Mouse (Mus musculus): ENCODE data around the gene Wnt11. TPM values are rescaled to one million over a fixed set of nuclear protein-coding genes. Genes with fewer than 3 reads are reported as not detected.

The Wnt11 gene
- polyA plus RNA-seq, 1 experiment from 2014 or later, result 2.0 TPM

GRCm38 (mm10) chr7:98871882-98872281, 37.0 kb downstream of the Wnt11 start:
- 79% methylated on average over 12 of the region's 12 CpGs for WGBS
- no peaks in the 10 kb centered on the region for H3K9me3 ChIP-seq
- H3K27me3 ChIP-seq (replicated peaks; ENCODE audit: low read depth, poor library complexity, severe bottlenecking), result peaks cover 89% of the 10 kb centered on the region
- H3K36me3 ChIP-seq (replicated peaks), result no peaks in the 10 kb centered on the region
- H3K4me3 ChIP-seq, result no peak overlapping the region
- peaks cover 66% of the 10 kb centered on the region for H3K4me1 ChIP-seq
- DNase-seq (ENCODE audit: low spot score), result no peak
- no peak overlapping the region for H3K27ac ChIP-seq (replicated peaks)

- H3K4me1 ChIP-seq, result peaks cover 65% of the 10 kb centered on the region
- no peak for DNase-seq (ENCODE audit: low spot score)
- H3K4me3 ChIP-seq, result no peak overlapping the region
- H3K27me3 ChIP-seq (replicated peaks; ENCODE audit: low read depth, poor library complexity, severe bottlenecking), result peaks cover 85% of the 10 kb centered on the region
- H3K36me3 ChIP-seq (replicated peaks), result no peaks in the 10 kb centered on the region
- 77% methylated on average over 12 of the region's 12 CpGs for WGBS
- H3K9me3 ChIP-seq, result no peaks in the 10 kb centered on the region
- H3K27ac ChIP-seq (replicated peaks), result no peak overlapping the region
Observed at GRCm38 (mm10) chr7:98873316-98873715, 38.4 kb downstream of the Wnt11 start.

- Histone ChIP-seq H3K4me3 (no peak overlapping the region), H3K27ac (replicated peaks) (no peak overlapping the region), H3K36me3 (replicated peaks) (no peaks in the 10 kb centered on the region), H3K27me3 (replicated peaks; ENCODE audit: low read depth, poor library complexity, severe bottlenecking) (peaks cover 79% of the 10 kb centered on the region), H3K9me3 (no peaks in the 10 kb centered on the region), H3K4me1 (peaks cover 59% of the 10 kb centered on the region)
- DNase-seq (ENCODE audit: low spot score), result no peak
- WGBS, result 63% methylated on average over 6 of the region's 6 CpGs
Observed at GRCm38 (mm10) chr7:98874411-98874951, 39.6 kb downstream of the Wnt11 start.

- DNase-seq (ENCODE audit: low spot score), result no peak
- peak overlapping the region; percentile 67; the same call in 1 of the 2 replicates for H3K27ac ChIP-seq (replicated peaks)
Observed at GRCm38 (mm10) chr7:98875390-98875990, 40.6 kb downstream of the Wnt11 start.

DNA sequence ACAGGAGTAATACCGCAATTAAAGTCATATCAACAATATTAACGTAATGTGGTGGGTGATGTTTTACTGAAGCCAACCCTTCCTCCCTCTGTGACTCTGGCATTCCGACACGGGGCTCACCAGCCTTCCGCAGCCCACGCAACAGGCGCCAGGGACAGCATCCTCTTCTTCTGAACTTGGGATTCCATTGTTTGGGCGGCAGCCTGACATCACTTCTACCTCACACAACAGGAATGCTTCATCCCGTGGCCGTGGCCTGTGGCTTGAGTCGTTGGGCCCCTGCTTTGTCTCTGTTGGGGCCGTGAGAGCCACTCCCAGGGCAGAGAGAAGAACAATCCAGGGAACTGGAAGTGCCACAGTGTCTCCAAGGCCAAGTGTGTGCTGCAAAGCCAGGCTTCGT, 41.2 kb downstream of the Wnt11 start:
- H3K27me3 ChIP-seq (replicated peaks; ENCODE audit: low read depth, poor library complexity, severe bottlenecking), result peaks cover 63% of the 10 kb centered on the region
- H3K4me3 ChIP-seq, result 0 out of 2 replicates have a peak overlapping the region, but pooled peaks have one; percentile 26
- peak overlapping the region; percentile 72 for H3K27ac ChIP-seq (replicated peaks)
- H3K36me3 ChIP-seq (replicated peaks), result no peaks in the 10 kb centered on the region
- no peaks in the 10 kb centered on the region for H3K9me3 ChIP-seq
- peaks cover 44% of the 10 kb centered on the region for H3K4me1 ChIP-seq
- DNase-seq (ENCODE audit: low spot score), result no peak
- 37% methylated on average over 13 of the region's 13 CpGs for WGBS

More at GRCm38 (mm10) chr7:98875390-98875990, 40.6 kb downstream of the Wnt11 start:
- peaks cover 50% of the 10 kb centered on the region for H3K4me1 ChIP-seq
- no peaks in the 10 kb centered on the region for H3K9me3 ChIP-seq
- H3K4me3 ChIP-seq, result no peak overlapping the region
- no peaks in the 10 kb centered on the region for H3K36me3 ChIP-seq (replicated peaks)
- peaks cover 69% of the 10 kb centered on the region for H3K27me3 ChIP-seq (replicated peaks; ENCODE audit: low read depth, poor library complexity, severe bottlenecking)
- WGBS, result 28% methylated on average over 13 of the region's 13 CpGs

- Histone ChIP-seq H3K9me3 (no peaks in the 10 kb centered on the region), H3K27me3 (replicated peaks; ENCODE audit: low read depth, poor library complexity, severe bottlenecking) (peaks cover 38% of the 10 kb centered on the region), H3K27ac (replicated peaks) (no peak overlapping the region), H3K4me3 (no peak overlapping the region), H3K36me3 (replicated peaks) (no peaks in the 10 kb centered on the region), H3K4me1 (peaks cover 35% of the 10 kb centered on the region)
- WGBS, result 96% methylated on average over 2 of the region's 2 CpGs
- DNase-seq (ENCODE audit: low spot score), result no peak
Observed at GRCm38 (mm10) chr7:98879176-98879575, 44.3 kb downstream of the Wnt11 start.

DNA sequence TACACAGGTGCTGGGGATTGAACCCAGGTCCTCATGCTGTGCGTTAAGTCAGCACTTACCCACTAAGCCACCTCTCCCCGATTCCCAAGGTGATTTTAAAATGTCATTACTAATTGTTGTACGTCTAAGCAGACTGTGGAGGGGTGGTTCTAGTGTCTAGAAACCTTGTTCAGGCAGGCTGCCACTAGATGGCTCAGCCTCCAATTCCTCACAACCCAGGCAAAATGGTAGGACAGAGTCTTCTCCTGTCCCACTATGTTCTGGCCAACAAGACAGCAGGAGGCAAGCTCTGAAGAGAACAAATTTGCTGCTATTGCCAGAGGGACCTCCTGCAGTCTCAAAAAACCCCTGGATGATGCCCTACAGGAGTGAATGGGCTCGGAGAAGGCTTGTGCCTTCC, 47.0 kb downstream of the Wnt11 start:
- Histone ChIP-seq H3K36me3 (replicated peaks) (no peaks in the 10 kb centered on the region), H3K27me3 (replicated peaks; ENCODE audit: low read depth, poor library complexity, severe bottlenecking) (peaks cover 14% of the 10 kb centered on the region), H3K9me3 (no peaks in the 10 kb centered on the region), H3K27ac (replicated peaks) (no peak overlapping the region), H3K4me3 (no peak overlapping the region), H3K4me1 (peaks cover 16% of the 10 kb centered on the region)
- no peak for DNase-seq (ENCODE audit: low spot score)
- WGBS, result 70% methylated on average over 4 of the region's 4 CpGs

GRCm38 (mm10) chr7:98887811-98888261, 52.9 kb downstream of the Wnt11 start:
- H3K27ac ChIP-seq (replicated peaks), result 0 out of 2 replicates have a peak overlapping the region, but pooled peaks have one; percentile 11
- no peaks in the 10 kb centered on the region for H3K9me3 ChIP-seq
- no peak overlapping the region for H3K4me3 ChIP-seq
- H3K36me3 ChIP-seq (replicated peaks), result peaks cover 7% of the 10 kb centered on the region; the same call in 1 of the 2 replicates
- peak; percentile 50 for DNase-seq (ENCODE audit: low spot score)
- 52% methylated on average over 22 of the region's 22 CpGs for WGBS
- H3K4me1 ChIP-seq, result peaks cover 27% of the 10 kb centered on the region
- peaks cover 6% of the 10 kb centered on the region for H3K27me3 ChIP-seq (replicated peaks; ENCODE audit: low read depth, poor library complexity, severe bottlenecking)

GRCm38 (mm10) chr7:98888810-98889209, 53.9 kb downstream of the Wnt11 start:
- Histone ChIP-seq H3K36me3 (replicated peaks) (peaks cover 7% of the 10 kb centered on the region; the same call in 1 of the 2 replicates), H3K27me3 (replicated peaks; ENCODE audit: low read depth, poor library complexity, severe bottlenecking) (peaks cover 11% of the 10 kb centered on the region), H3K27ac (replicated peaks) (no peak overlapping the region), H3K4me3 (no peak overlapping the region), H3K9me3 (no peaks in the 10 kb centered on the region), H3K4me1 (peaks cover 27% of the 10 kb centered on the region)
- no peak for DNase-seq (ENCODE audit: low spot score)
- WGBS, result 69% methylated on average over 5 of the region's 5 CpGs

DNA sequence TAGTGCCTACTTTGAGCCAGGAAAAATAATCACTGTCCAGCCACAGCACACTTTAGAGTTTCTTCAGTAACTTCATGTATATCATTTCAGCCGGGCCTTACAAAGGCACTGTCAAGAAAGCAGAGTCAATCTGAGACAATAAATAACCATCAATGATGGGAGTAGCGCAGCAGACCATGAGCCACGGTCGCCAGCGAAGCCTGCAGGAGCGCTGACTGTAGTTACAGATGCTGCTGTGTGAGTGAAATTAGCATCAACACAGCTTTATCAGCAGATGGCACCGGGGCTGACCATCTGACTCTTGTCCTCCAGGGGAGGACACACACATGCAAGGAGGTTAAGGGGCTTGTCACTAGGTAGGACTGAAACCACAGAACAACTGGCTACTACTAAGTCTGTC, 54.3 kb downstream of the Wnt11 start:
- Histone ChIP-seq H3K27me3 (replicated peaks; ENCODE audit: low read depth, poor library complexity, severe bottlenecking) (peaks cover 13% of the 10 kb centered on the region), H3K4me1 (peaks cover 30% of the 10 kb centered on the region), H3K4me3 (no peak overlapping the region), H3K36me3 (replicated peaks) (peaks cover 7% of the 10 kb centered on the region; the same call in 1 of the 2 replicates), H3K9me3 (no peaks in the 10 kb centered on the region), H3K27ac (replicated peaks) (no peak overlapping the region)
- no peak for DNase-seq (ENCODE audit: low spot score)
- WGBS, result 84% methylated on average over 7 of the region's 7 CpGs

GRCm38 (mm10) chr7:98893144-98893543, 58.2 kb downstream of the Wnt11 start:
- 86% methylated on average over 5 of the region's 5 CpGs for WGBS
- Histone ChIP-seq H3K4me3 (no peak overlapping the region), H3K9me3 (no peaks in the 10 kb centered on the region), H3K27ac (replicated peaks) (no peak overlapping the region), H3K27me3 (replicated peaks; ENCODE audit: low read depth, poor library complexity, severe bottlenecking) (peaks cover 12% of the 10 kb centered on the region), H3K36me3 (replicated peaks) (peaks cover 2% of the 10 kb centered on the region; the same call in 1 of the 2 replicates), H3K4me1 (peaks cover 49% of the 10 kb centered on the region)
- DNase-seq (ENCODE audit: low spot score), result no peak

GRCm38 (mm10) chr7:98894305-98894704, 59.4 kb downstream of the Wnt11 start:
- no peak for DNase-seq (ENCODE audit: low spot score)
- Histone ChIP-seq H3K36me3 (replicated peaks) (no peaks in the 10 kb centered on the region), H3K27ac (replicated peaks) (0 out of 2 replicates have a peak overlapping the region, but pooled peaks have one; percentile 20), H3K4me1 (peaks cover 43% of the 10 kb centered on the region), H3K27me3 (replicated peaks; ENCODE audit: low read depth, poor library complexity, severe bottlenecking) (peaks cover 16% of the 10 kb centered on the region; the same call in 1 of the 2 replicates), H3K9me3 (no peaks in the 10 kb centered on the region), H3K4me3 (no peak overlapping the region)
- WGBS, result 89% methylated on average over 5 of the region's 5 CpGs

DNA sequence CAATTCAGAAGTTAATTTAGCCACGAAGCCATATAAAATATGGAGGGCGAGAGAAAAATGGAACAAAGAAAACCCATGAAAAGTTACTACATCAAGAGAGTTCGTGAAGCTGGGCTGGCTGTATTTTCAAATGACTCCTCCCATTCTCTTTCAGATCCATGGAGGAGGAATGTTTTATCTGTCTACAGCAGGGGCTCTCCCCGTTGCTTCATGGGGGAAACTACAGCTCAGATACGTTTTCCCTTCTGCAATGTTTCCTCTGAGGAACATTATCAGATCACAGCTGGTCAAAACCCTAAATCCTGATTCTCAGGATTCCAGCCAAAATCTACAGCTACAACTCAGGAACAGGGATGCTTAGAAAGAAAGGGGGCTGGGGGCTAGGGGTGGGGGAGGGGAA, 59.9 kb downstream of the Wnt11 start:
- Histone ChIP-seq H3K36me3 (replicated peaks) (no peaks in the 10 kb centered on the region), H3K9me3 (no peaks in the 10 kb centered on the region), H3K27ac (replicated peaks) (0 out of 2 replicates have a peak overlapping the region, but pooled peaks have one; percentile 20), H3K4me1 (peaks cover 43% of the 10 kb centered on the region), H3K27me3 (replicated peaks; ENCODE audit: low read depth, poor library complexity, severe bottlenecking) (peaks cover 16% of the 10 kb centered on the region; the same call in 1 of the 2 replicates), H3K4me3 (no peak overlapping the region)
- DNase-seq (ENCODE audit: low spot score), result no peak
- 59% methylated on average over 5 of the region's 5 CpGs for WGBS
